Mouse (Mus musculus) limb, embryonic 13.5 days (tissue): ENCODE measurements around the gene Msl2. TPM values are rescaled to one million over a fixed set of nuclear protein-coding genes. Genes with fewer than 3 reads are reported as not detected.
A peak's percentile ranks its signal among the peaks of the same experiment; 100 is the strongest.

ENCODE experiments used
- ATAC-seq: fragments of 200-750 bp; cut with Nextera tagmentation; 2 replicates; pipeline ENCODE4 v1.8.0; 2017; ENCODE audit warnings: low read depth, moderate number of reproducible peaks, moderate TSS enrichment; ENCODE audit not compliant: low FRiP score
- H3K27ac ChIP-seq: fragments of 300-500 bp; sonication (generic); 2 replicates; pipeline ENCODE4 v1.5.1; 2015; ENCODE audit warnings: inconsistent platforms, mild to moderate bottlenecking, moderate library complexity
- H3K27me3 ChIP-seq: fragments of 300-500 bp; sonication (generic); 2 replicates; pipeline ENCODE4 v1.6.1; 2015; ENCODE audit warnings: mild to moderate bottlenecking, inconsistent platforms
- H3K36me3 ChIP-seq: fragments of 300-500 bp; sonication (generic); 2 replicates; pipeline ENCODE4 v1.6.1; 2015; ENCODE audit warnings: inconsistent platforms, mild to moderate bottlenecking, moderate library complexity
- H3K4me1 ChIP-seq: fragments of 300-500 bp; sonication (generic); 2 replicates; pipeline ENCODE4 v1.6.1; 2015; ENCODE audit warnings: inconsistent platforms
- H3K4me2 ChIP-seq: fragments of 300-500 bp; sonication (generic); replicated peaks from 2 replicates; pipeline ENCODE4 v1.6.1; 2015; ENCODE audit warnings: inconsistent platforms, mild to moderate bottlenecking, moderate library complexity
- H3K4me3 ChIP-seq: fragments of 300-500 bp; sonication (generic); 2 replicates; pipeline ENCODE4 v1.5.1; 2015; ENCODE audit warnings: moderate library complexity, mild to moderate bottlenecking, inconsistent platforms
- H3K9ac ChIP-seq: fragments of 300-500 bp; sonication (generic); 2 replicates; pipeline ENCODE4 v1.6.1; 2015; ENCODE audit warnings: mild to moderate bottlenecking, inconsistent platforms
- H3K9me3 ChIP-seq: fragments of 300-500 bp; sonication (generic); 2 replicates; pipeline ENCODE4 v1.6.1; 2016; ENCODE audit warnings: inconsistent platforms
- WGBS: fragments of 180-500 bp; shearing (Covaris S2); methylation state at CpG from one replicate; pipeline ENCODE4 v1.1.7; 2015; 5-methylcytosine and 5-hydroxymethylcytosine counted together
- polyA plus RNA-seq: library from polyadenylated mRNA; unstranded; fragments of >200 nt; fragmentation: Nextera tagmentation; extraction: Ambion mirVana; gene quantifications from 2 replicates; pipeline ENCODE4 v1.2.1, GENCODE M21; 2015

Msl2 gene
- polyA plus RNA-seq, 1 experiment from 2014 or later: 5.2 TPM

DNA sequence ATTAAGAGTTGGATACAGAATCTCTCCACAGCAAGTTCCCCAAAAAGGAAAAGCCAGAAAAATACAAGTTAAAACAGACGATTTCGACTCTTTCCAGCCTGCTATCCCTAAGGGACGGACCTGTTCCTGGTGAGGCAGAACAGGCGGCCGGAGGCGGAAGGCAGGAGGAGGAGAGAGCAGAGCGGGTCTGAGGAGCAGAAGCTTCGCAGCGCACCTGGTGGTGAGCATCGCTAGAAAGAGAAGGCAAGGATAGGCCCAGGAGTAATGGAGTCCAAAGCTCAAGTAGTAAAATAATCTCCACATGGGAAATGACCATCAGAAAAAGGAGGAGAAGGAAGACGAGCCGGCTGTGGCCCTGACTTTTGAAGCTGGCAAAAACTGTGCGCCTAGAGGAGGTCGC, 20.6 kb upstream of the Msl2 start:
- no peaks in the 10 kb centered on the region for H3K36me3 ChIP-seq
- H3K9ac ChIP-seq: no peak overlapping the region
- H3K4me2 ChIP-seq: no peak overlapping the region
- no peak overlapping the region for H3K27ac ChIP-seq
- H3K4me3 ChIP-seq: no peak overlapping the region
- no peak for ATAC-seq
- 67% methylated on average over 14 of the region's 14 CpGs for WGBS
- no peaks in the 10 kb centered on the region for H3K9me3 ChIP-seq
- H3K4me1 ChIP-seq: no peaks in the 10 kb centered on the region
- no peaks in the 10 kb centered on the region for H3K27me3 ChIP-seq

DNA sequence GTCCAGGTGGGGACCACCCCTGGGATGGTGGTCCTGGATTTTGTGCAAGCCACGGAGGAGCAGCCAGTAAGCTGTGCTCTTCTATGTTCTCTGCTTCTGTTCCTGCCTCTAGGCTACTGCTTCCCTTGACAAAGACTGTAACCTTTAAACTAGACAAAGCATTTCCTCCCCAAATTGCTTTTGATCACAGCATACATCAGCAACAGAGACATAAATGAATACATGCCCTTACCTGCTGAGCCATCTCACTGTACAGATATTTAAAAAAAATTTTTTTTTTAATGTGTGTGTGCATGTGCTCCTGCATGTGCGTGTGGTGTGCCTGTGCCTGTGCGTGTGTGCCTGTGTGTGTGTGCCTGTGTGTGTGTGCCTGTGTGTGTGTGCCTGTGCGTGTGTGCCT, 16.7 kb upstream of the Msl2 start:
- H3K27me3 ChIP-seq: no peaks in the 10 kb centered on the region
- H3K9me3 ChIP-seq: no peaks in the 10 kb centered on the region
- H3K36me3 ChIP-seq: no peaks in the 10 kb centered on the region
- ATAC-seq: no peak
- WGBS: 87% methylated on average over 4 of the region's 4 CpGs
- H3K9ac ChIP-seq: no peak overlapping the region
- no peak overlapping the region for H3K4me2 ChIP-seq
- H3K27ac ChIP-seq: no peak overlapping the region
- no peaks in the 10 kb centered on the region for H3K4me1 ChIP-seq
- no peak overlapping the region for H3K4me3 ChIP-seq

DNA sequence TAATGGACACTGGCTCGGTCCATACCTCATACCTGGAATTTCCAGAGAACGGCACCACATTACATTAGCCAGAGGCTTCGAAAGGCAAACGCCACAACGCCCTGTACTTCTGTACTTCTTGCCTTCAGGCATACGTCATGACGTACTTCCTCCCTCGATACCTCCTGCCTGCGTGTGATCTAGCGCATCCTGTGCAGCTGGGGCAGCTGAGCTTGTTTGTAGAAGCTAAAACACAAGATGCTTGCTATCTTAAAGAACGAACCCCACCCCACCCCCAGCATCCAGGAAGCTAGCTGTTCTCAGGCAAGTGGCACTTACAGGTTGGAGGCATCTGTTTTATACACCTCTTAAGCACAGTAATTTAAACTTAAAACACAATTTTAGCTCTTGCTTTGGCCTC, 12.9 kb upstream of the Msl2 start:
- H3K9ac ChIP-seq: no peak overlapping the region
- ATAC-seq: no peak
- H3K4me2 ChIP-seq: no peak overlapping the region
- H3K4me3 ChIP-seq: no peak overlapping the region
- H3K36me3 ChIP-seq: no peaks in the 10 kb centered on the region
- no peaks in the 10 kb centered on the region for H3K9me3 ChIP-seq
- no peaks in the 10 kb centered on the region for H3K4me1 ChIP-seq
- 63% methylated on average over 11 of the region's 11 CpGs for WGBS
- H3K27ac ChIP-seq: no peak overlapping the region
- no peaks in the 10 kb centered on the region for H3K27me3 ChIP-seq

DNA sequence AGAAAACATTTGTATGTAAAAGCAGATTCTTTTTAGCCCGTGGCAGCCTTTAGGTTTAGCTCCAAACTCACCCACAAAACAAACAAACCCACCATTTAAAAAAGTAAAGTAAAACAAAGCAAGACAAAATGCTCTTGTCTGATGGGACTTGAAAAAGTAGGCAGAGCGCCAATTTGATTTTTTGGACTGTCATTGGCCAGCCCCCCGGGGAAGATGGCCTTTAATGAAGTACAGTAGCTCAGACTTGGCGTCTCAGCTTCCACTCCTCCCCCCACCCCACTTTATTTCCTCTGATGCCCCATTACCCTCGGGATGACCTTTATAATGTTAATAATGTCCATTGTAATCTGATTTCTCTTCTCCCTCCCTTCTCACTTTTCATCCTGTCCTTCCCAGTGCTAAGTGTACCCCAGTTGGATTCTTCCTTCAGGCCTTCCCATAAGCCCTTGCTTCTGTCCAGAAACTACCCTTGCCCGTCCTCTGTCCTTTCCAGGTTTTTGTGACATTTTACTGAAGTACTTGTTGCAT, 11.6 kb upstream of the Msl2 start:
- Histone ChIP-seq H3K4me2 (no peak overlapping the region), H3K27me3 (no peaks in the 10 kb centered on the region), H3K9ac (no peak overlapping the region), H3K4me3 (no peak overlapping the region), H3K4me1 (no peaks in the 10 kb centered on the region), H3K9me3 (no peaks in the 10 kb centered on the region), H3K27ac (no peak overlapping the region), H3K36me3 (no peaks in the 10 kb centered on the region)
- no peak for ATAC-seq
- 71% methylated on average over 6 of the region's 6 CpGs for WGBS

DNA sequence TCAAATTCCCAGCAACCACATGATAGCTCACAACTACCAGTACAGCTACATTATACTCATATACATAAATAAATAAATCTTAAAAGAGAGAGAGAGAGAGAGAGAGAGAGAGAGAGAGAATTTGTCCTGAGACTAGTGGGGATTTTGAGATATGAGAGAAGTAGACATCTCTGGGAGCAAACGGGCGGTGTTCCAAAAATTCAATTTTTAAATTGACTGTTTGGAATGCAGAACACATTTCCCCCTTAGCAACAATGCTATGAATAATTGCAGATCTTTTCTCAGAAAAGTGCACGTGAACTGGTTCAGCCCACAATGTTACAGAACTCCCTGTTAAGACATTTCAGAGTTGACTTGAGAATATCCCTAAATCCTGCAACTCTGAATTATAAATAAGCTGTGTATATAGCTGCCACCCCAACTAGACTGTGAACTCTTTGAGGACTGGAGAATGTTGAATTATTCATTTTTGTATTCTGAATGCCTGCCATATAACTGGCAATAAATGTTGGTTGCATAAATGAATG, 8.8 kb upstream of the Msl2 start:
- Histone ChIP-seq H3K27me3 (no peaks in the 10 kb centered on the region), H3K4me2 (no peak overlapping the region), H3K9ac (no peak overlapping the region), H3K27ac (no peak overlapping the region), H3K36me3 (no peaks in the 10 kb centered on the region), H3K4me3 (no peak overlapping the region), H3K9me3 (no peaks in the 10 kb centered on the region), H3K4me1 (no peaks in the 10 kb centered on the region)
- ATAC-seq: no peak
- WGBS: 88% methylated on average over 3 of the region's 3 CpGs

DNA sequence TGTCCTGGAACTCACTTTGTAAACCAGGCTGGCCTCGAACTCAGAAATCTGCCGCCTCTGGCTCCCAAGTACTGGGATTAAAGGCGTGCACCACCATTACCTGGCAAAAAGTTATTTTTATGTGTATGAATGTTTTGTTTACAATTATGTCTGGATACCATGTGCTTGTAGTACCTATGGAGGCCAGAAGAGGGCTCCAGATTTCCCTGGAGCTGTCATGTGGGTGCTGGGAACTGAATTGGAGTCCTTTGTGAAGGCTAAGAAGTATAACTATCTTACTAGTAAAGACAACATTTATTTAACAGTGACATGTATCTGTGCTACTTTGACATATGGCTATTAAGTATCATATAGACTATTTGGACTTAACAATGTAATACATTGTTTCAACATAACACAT, 4.1 kb upstream of the Msl2 start:
- ATAC-seq: no peak
- Histone ChIP-seq H3K36me3 (no peaks in the 10 kb centered on the region), H3K9me3 (no peaks in the 10 kb centered on the region), H3K4me3 (no peak overlapping the region), H3K27ac (no peak overlapping the region), H3K9ac (no peak overlapping the region), H3K4me2 (no peak overlapping the region), H3K4me1 (peaks cover 5% of the 10 kb centered on the region; the same call in 1 of the 2 replicates), H3K27me3 (no peaks in the 10 kb centered on the region)
- 92% methylated on average over 3 of the region's 3 CpGs for WGBS

DNA sequence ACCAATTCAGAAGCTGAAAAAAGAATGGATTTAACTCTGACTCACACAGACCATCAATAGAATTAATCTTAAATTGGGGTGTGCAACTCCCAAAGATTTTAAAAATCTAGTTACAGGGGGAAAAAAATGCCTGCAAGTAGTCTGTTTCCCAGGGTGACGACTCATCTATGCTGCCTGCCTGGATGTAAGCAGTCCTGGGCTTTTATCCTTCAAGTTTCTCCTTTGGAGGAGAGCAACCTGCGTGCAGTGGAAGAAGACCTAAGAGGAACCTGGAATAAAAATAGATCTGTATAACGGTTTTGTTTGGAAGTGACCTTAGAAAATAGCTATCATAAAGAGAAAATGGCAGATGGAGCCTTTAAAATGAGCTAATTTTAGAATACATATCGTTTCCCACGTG, 1.4 kb upstream of the Msl2 start:
- ATAC-seq: no peak
- WGBS: 49% methylated on average over 5 of the region's 5 CpGs
- H3K9me3 ChIP-seq: no peaks in the 10 kb centered on the region
- H3K36me3 ChIP-seq: no peaks in the 10 kb centered on the region
- no peak overlapping the region; the same call in 1 of the 2 replicates for H3K9ac ChIP-seq
- H3K4me3 ChIP-seq: no peak overlapping the region
- no peak overlapping the region; the same call in 1 of the 2 replicates for H3K4me2 ChIP-seq
- peaks cover 13% of the 10 kb centered on the region for H3K4me1 ChIP-seq
- no peaks in the 10 kb centered on the region for H3K27me3 ChIP-seq
- no peak overlapping the region for H3K27ac ChIP-seq

DNA sequence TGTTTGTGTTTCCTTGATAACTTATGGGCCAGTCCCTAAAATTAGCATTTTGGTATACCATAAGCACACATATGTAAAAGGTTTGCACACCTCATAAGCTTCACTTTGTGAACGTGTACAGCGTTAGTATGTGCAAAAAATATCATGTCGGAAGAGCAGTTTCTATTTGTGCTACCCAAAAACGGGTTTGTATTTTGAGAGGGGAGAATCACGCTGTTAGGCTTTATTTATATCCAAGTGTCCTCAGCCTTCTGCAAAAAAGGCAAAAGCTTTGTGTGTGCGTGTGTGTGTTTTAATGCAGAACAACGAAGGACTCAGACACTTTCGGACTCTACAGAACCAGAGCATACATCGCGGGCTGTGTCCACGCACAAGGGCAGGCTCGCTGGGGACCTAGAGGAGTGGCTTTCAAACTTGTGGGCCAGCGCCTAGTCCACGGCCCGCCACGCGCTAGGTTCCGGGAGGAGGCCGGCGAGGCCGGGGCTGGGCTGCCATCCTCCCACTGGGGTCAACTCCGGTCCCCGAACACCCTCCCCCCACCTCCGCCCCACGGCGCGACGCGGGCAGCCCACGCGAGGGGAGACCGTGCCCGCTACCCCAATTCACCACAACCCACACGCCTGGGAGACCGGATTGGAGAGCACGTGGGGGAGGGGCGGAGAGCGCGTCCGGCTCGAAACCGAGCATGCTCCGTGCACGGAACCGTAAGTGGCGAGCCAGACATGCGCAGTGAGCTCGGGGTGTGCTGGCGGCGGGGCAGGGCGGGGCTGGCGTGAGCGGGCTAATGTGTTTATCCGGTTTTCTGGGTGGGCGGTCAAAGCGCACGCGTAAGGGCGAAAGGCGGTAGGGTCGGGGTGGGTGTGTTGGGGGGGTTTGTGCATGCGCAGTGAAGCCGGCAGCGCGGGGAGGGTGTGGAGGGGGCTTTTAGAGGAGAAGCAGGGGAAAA, 587 bp upstream of the Msl2 start:
- H3K4me1 ChIP-seq: peaks cover 19% of the 10 kb centered on the region
- ATAC-seq: peak; percentile 94
- no peaks in the 10 kb centered on the region for H3K27me3 ChIP-seq
- 1% methylated on average over 60 of the region's 65 CpGs for WGBS
- H3K27ac ChIP-seq: peak overlapping the region; percentile 93
- peak overlapping the region; percentile 99 for H3K4me3 ChIP-seq
- H3K36me3 ChIP-seq: no peaks in the 10 kb centered on the region
- no peaks in the 10 kb centered on the region for H3K9me3 ChIP-seq
- H3K9ac ChIP-seq: peak overlapping the region; percentile 89
- H3K4me2 ChIP-seq: peak overlapping the region; percentile 70

DNA sequence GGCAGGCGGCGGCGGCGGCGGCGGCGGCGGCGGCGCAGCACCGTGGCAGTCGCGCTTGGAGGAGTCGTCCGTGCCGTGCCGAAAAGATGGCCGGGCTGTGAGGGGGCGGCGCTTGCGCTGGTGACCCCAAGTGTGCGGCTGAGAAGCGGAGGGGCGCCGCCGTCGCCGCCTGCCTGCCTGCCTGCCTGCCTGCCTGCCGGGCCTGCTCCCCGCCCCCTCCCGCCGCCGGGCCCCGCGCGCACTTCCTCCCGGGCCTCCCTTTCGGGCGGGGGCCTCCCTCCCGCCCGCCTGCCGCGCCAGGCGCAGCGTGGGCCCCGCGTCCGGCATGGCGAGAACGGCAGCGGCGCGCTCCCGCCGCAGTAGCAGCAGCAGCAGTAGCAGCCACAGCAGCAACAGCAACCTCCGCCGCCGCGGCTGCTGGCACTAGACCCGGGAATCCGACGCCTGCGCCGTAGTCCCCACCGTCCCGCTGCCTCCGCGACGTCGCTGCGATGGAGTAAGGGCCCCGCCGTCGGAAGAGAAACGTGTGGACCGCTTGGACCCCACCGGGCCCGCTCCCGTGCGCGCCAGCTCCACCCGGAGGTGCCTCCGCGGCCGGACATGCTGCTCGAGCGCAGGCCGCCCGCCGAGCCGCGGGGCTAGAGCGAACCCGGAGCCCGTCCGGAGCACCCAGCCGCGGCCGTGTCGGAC, 576 bp downstream of the Msl2 start:
- Histone ChIP-seq H3K4me3 (peak overlapping the region; percentile 99), H3K9me3 (no peaks in the 10 kb centered on the region), H3K9ac (peak overlapping the region; percentile 99), H3K4me2 (peak overlapping the region; percentile 94), H3K27me3 (no peaks in the 10 kb centered on the region), H3K36me3 (no peaks in the 10 kb centered on the region), H3K4me1 (peaks cover 31% of the 10 kb centered on the region), H3K27ac (peak overlapping the region; percentile 100)
- peak; percentile 68 for ATAC-seq
- under 1% methylated on average over 67 of the region's 100 CpGs for WGBS

DNA sequence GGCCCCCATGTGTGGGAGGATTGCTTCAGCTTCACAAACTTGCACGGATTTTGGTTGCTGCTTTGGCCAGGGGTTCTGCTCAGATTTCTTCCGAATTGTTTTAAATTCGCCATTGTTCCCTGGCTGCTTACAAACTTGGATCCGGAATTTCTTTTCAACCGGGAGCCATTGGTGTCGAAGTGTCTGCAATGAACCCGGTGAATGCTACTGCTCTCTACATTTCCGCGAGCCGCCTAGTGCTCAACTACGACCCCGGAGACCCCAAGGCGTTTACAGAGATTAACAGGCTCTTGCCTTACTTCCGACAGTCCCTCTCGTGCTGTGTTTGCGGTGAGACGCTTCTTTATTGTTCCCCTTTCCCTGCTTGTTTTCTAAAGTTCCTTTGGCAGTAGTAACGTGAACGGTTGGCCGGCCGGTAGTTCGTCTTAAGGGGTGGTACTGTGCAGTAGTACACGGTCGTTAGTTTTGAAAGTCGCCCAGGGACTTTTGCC, 1.2 kb downstream of the Msl2 start:
- peaks cover 37% of the 10 kb centered on the region for H3K4me1 ChIP-seq
- peak overlapping the region; percentile 94 for H3K4me2 ChIP-seq
- H3K36me3 ChIP-seq: 0 out of 2 replicates have a peak, but pooled peaks cover 4% of the 10 kb centered on the region
- no peak for ATAC-seq
- H3K27me3 ChIP-seq: no peaks in the 10 kb centered on the region
- H3K9ac ChIP-seq: peak overlapping the region; percentile 99
- peak overlapping the region; percentile 99 for H3K4me3 ChIP-seq
- H3K9me3 ChIP-seq: no peaks in the 10 kb centered on the region
- peak overlapping the region; percentile 100 for H3K27ac ChIP-seq
- WGBS: under 1% methylated on average over 25 of the region's 25 CpGs

DNA sequence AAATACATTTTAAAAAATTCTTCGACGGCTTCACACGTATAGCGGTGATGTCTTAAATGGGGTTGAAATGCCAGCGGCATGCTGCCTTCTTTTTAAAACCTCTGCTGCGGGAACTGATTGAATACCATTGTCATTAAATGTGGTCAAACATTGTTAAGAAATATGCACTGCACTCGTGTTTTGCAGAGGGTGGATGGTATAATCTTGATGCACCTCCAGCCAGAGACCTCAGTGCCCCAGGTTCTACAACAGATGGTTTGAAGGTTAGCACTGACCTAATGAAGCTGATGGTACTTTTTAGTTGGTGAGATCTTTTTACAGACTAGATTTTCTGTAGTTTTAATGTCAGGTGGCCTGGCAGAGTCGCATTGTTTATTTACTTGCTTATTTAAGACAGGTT, 1.8 kb downstream of the Msl2 start:
- H3K4me3 ChIP-seq: peak overlapping the region; percentile 99
- H3K4me2 ChIP-seq: peak overlapping the region; percentile 94
- H3K4me1 ChIP-seq: peaks cover 40% of the 10 kb centered on the region
- 0 out of 2 replicates have a peak, but pooled peaks cover 4% of the 10 kb centered on the region for H3K36me3 ChIP-seq
- no peak overlapping the region for H3K27ac ChIP-seq
- no peak for ATAC-seq
- WGBS: under 1% methylated on average over 8 of the region's 8 CpGs
- no peaks in the 10 kb centered on the region for H3K27me3 ChIP-seq
- H3K9ac ChIP-seq: peak overlapping the region; percentile 99
- H3K9me3 ChIP-seq: no peaks in the 10 kb centered on the region
